Mouse (Mus musculus) telencephalon, adult 2 months (tissue): Measurements from ENCODE around the gene Fgl2.

Source experiments
- DNase-seq: peaks from one replicate; pipeline ENCODE4 v3.0.0-alpha.2; 2011; ENCODE audit warnings: low read depth, low spot score

Fgl2 gene

GRCm38 (mm10) chr5:21384252-21384960 is 12.0 kb downstream of the Fgl2 start:
- DNase-seq = no peak

GRCm38 (mm10) chr5:21384976-21385375 is 12.5 kb downstream of the Fgl2 start:
- no peak for DNase-seq

- no peak for DNase-seq
Measured at GRCm38 (mm10) chr5:21386432-21386831, 14.0 kb downstream of the Fgl2 start.

GRCm38 (mm10) chr5:21387340-21387739 is 14.9 kb downstream of the Fgl2 start:
- no peak for DNase-seq

GRCm38 (mm10) chr5:21388855-21389254 is 16.4 kb downstream of the Fgl2 start:
- DNase-seq = no peak

- DNase-seq = no peak
Measured at GRCm38 (mm10) chr5:21391616-21392384, 19.4 kb downstream of the Fgl2 start.

- DNase-seq = no peak
Measured at GRCm38 (mm10) chr5:21394562-21394961, 22.1 kb downstream of the Fgl2 start.

GRCm38 (mm10) chr5:21395205-21395840 is 22.9 kb downstream of the Fgl2 start:
- no peak for DNase-seq

- no peak for DNase-seq
Measured at GRCm38 (mm10) chr5:21411261-21411666, 38.8 kb downstream of the Fgl2 start.

GRCm38 (mm10) chr5:21412056-21412455 is 39.6 kb downstream of the Fgl2 start:
- DNase-seq = no peak

GRCm38 (mm10) chr5:21413322-21413721 is 40.9 kb downstream of the Fgl2 start:
- no peak for DNase-seq

- no peak for DNase-seq
Measured at GRCm38 (mm10) chr5:21414116-21414820, 41.8 kb downstream of the Fgl2 start.

GRCm38 (mm10) chr5:21418613-21419012 is 46.2 kb downstream of the Fgl2 start:
- DNase-seq = no peak

- DNase-seq = no peak
Measured at GRCm38 (mm10) chr5:21420609-21421008, 48.2 kb downstream of the Fgl2 start.

- DNase-seq = peak; percentile 98
Measured at GRCm38 (mm10) chr5:21424614-21425602, 52.5 kb downstream of the Fgl2 start, which contains the start of the genes Ccdc146 and Fam185a. Ccdc146 (minus strand) TSS chr5:21424677. Fam185a (plus strand) TSS chr5:21424958.

GRCm38 (mm10) chr5:21426666-21427065 is 54.2 kb downstream of the Fgl2 start:
- no peak for DNase-seq
